Mouse (Mus musculus) ES-Bruce4 (cell line): ENCODE results near the gene Ankrd22.

Experiments
- CTCF ChIP-seq: IDR thresholded peaks from one replicate; pipeline ENCODE4 v1.8.1; 2011; ENCODE audit warnings: low read depth, low read length
- POLR2A ChIP-seq: IDR thresholded peaks from one replicate; pipeline ENCODE4 v1.8.1; 2011; ENCODE audit warnings: low read length; ENCODE audit not compliant: insufficient read depth

GRCm38 (mm10) chr19:34139431-34140046 is 26.3 kb downstream of the Ankrd22 start:
- TF ChIP-seq CTCF: no peak
- TF ChIP-seq POLR2A: no peak
